In genomic region chr7:115868504-115868903, GRCm38 (mm10) we compare ENCODE assay signal across 13 mouse cellular contexts.
DNase-seq lines count a peak whose midpoint lies in the region; ATAC-seq and TF ChIP-seq lines count a peak whose summit lies in the region.
"Had no signal": no experiment of that assay in that cellular context is flagged by ENCODE, and none has a peak within 500 bp of the region (broad histone marks: within the 10 kb centered on the region; RNA-seq: fewer than 3 reads in every experiment).

No protein-coding gene starts in this region.

- no peak overlapping the region for H3K9ac ChIP-seq in forebrain, embryonic 11.5 days (ENCODE audit: low read length)
- H3K9ac ChIP-seq: stomach, embryonic 15.5 days had no signal

- H3K4me2 ChIP-seq in forebrain, embryonic 11.5 days (ENCODE audit: low read depth, low read length, severe bottlenecking): peak overlapping the region; percentile 22; the same call in 1 of the 2 replicates
- H3K4me2 ChIP-seq: stomach, embryonic 15.5 days had no signal

- ATAC-seq in forebrain, embryonic 11.5 days (replicated peaks; ENCODE audit: low FRiP score): no peak
- ATAC-seq: hindbrain, embryonic 16.5 days had no signal

- peak overlapping the region; percentile 85; the same call in 1 of the 2 replicates for H3K27ac ChIP-seq in forebrain, embryonic 11.5 days (ENCODE audit: low read depth, low read length)
- H3K27ac ChIP-seq: stomach, embryonic 15.5 days had no signal

- H3K36me3 ChIP-seq in E14TG2a.4 (ENCODE audit: insufficient read depth, low read length): no peaks in the 10 kb centered on the region
- no peaks in the 10 kb centered on the region for H3K36me3 ChIP-seq in forebrain, embryonic 11.5 days (ENCODE audit: control insufficient read depth, insufficient read depth, low read length)
- H3K36me3 ChIP-seq: stomach, embryonic 15.5 days had no signal

- no peaks in the 10 kb centered on the region for H3K27me3 ChIP-seq in E14TG2a.4 (ENCODE audit: insufficient read depth, low read length)
- H3K27me3 ChIP-seq in forebrain, embryonic 11.5 days (ENCODE audit: control insufficient read depth, insufficient read depth, low read length): no peaks in the 10 kb centered on the region
- H3K27me3 ChIP-seq: stomach, embryonic 15.5 days had no signal

- peak; percentile 37 for DNase-seq in kidney, adult 11 months
- DNase-seq in kidney, postnatal 14 days: no peak
- no peak for DNase-seq in forebrain, embryonic 11.5 days (ENCODE audit: low spot score)
- DNase-seq in kidney, postnatal 25 days: peak; percentile 35 to 41
- no peak for DNase-seq in urinary bladder, adult 2 months (ENCODE audit: low spot score)
- no peak for DNase-seq in ovary, postnatal 10 days (ENCODE audit: low spot score)
- no peak for DNase-seq in urinary bladder, postnatal 36 days (ENCODE audit: low spot score in 2 of 2)
- DNase-seq: B cell, adult 2 months; left cerebral cortex, postnatal 4 days had no signal

- H3K9me3 ChIP-seq in E14TG2a.4 (ENCODE audit: low read length): peaks cover 3% of the 10 kb centered on the region; the same call in 1 of the 2 replicates
- H3K9me3 ChIP-seq in forebrain, embryonic 11.5 days (ENCODE audit: control insufficient read depth, low read length): no peaks in the 10 kb centered on the region
- H3K9me3 ChIP-seq: stomach, embryonic 15.5 days had no signal

- H3K4me3 ChIP-seq in E14TG2a.4 (replicated peaks; ENCODE audit: low read length): 0 out of 2 replicates have a peak overlapping the region, but pooled peaks have one; percentile 6
- no peak overlapping the region for H3K4me3 ChIP-seq in forebrain, embryonic 11.5 days (ENCODE audit: low read depth, low read length)
- H3K4me3 ChIP-seq: myocyte; stomach, embryonic 15.5 days had no signal

- H3K4me1 ChIP-seq in E14TG2a.4 (replicated peaks; ENCODE audit: low read depth, low read length): peaks cover 63% of the 10 kb centered on the region
- peaks cover 14% of the 10 kb centered on the region; the same call in 1 of the 2 replicates for H3K4me1 ChIP-seq in forebrain, embryonic 11.5 days (replicated peaks; ENCODE audit: control insufficient read depth, insufficient read depth, low read length)

- TF ChIP-seq CTCF in E14TG2a.4 (conservative IDR thresholded peaks at IDR 0.05; ENCODE audit: low read length): no peak

- 50% methylated on average over 2 of the region's 2 CpGs for WGBS in forebrain, embryonic 11.5 days

Comparison
In these comparisons a context has a peak if more than half of its experiments do, and no peak if none do; other contexts are left out.
1. DNase-seq: peak in kidney, adult 11 months (single experiment) and kidney, postnatal 25 days (2 of 2); none in kidney, postnatal 14 days (single experiment), forebrain, embryonic 11.5 days (single experiment), urinary bladder, adult 2 months (single experiment), ovary, postnatal 10 days (single experiment) and urinary bladder, postnatal 36 days (0 of 2).